Mouse (Mus musculus) neural tube, embryonic 15.5 days (tissue): ENCODE data around the gene Camkk2. TPM values are rescaled to one million over a fixed set of nuclear protein-coding genes. Genes with fewer than 3 reads are reported as not detected.

Source experiments
- ATAC-seq: fragments of 200-750 bp; cut with Nextera tagmentation; 2 replicates; pipeline ENCODE4 v1.8.0; 2017; ENCODE audit warnings: mild to moderate bottlenecking, moderate TSS enrichment, moderate library complexity; ENCODE audit not compliant: low FRiP score
- H3K27ac ChIP-seq: fragments of 300-500 bp; sonication (generic); replicated peaks from 2 replicates; pipeline ENCODE4 v1.5.1; 2015; ENCODE audit warnings: mild to moderate bottlenecking, inconsistent platforms
- H3K27me3 ChIP-seq: fragments of 300-500 bp; sonication (generic); replicated peaks from 2 replicates; pipeline ENCODE4 v1.6.1; 2015; ENCODE audit warnings: inconsistent platforms
- H3K36me3 ChIP-seq: fragments of 300-500 bp; sonication (generic); 2 replicates; pipeline ENCODE4 v1.6.1; 2015; ENCODE audit warnings: inconsistent platforms
- H3K4me1 ChIP-seq: fragments of 300-500 bp; sonication (generic); 2 replicates; pipeline ENCODE4 v1.6.1; 2015; ENCODE audit warnings: inconsistent platforms
- H3K4me2 ChIP-seq: fragments of 300-500 bp; sonication (generic); 2 replicates; pipeline ENCODE4 v1.6.1; 2015; ENCODE audit warnings: inconsistent platforms, mild to moderate bottlenecking, moderate library complexity
- H3K4me3 ChIP-seq: fragments of 300-500 bp; sonication (generic); replicated peaks from 2 replicates; pipeline ENCODE4 v1.5.1; 2015; ENCODE audit warnings: mild to moderate bottlenecking, inconsistent platforms
- H3K9ac ChIP-seq: fragments of 300-500 bp; sonication (generic); replicated peaks from 2 replicates; pipeline ENCODE4 v1.6.1; 2015; ENCODE audit warnings: mild to moderate bottlenecking, inconsistent platforms
- H3K9me3 ChIP-seq: fragments of 300-500 bp; sonication (generic); replicated peaks from 2 replicates; pipeline ENCODE4 v1.6.1; 2016; ENCODE audit warnings: inconsistent platforms
- WGBS: fragments of 180-500 bp; shearing (Covaris S2); methylation state at CpG from one replicate; pipeline ENCODE4 v1.1.7; 2015; ENCODE audit warnings: mixed read lengths; 5-methylcytosine and 5-hydroxymethylcytosine counted together
- polyA plus RNA-seq: library from polyadenylated mRNA; unstranded; fragments of >200 nt; fragmentation: Nextera tagmentation; extraction: Ambion mirVana; gene quantifications from 2 replicates; pipeline ENCODE4 v1.2.1, GENCODE M21; 2015

Gene Camkk2
- 56.7 and 69.9 TPM in 2 replicates for polyA plus RNA-seq

DNA sequence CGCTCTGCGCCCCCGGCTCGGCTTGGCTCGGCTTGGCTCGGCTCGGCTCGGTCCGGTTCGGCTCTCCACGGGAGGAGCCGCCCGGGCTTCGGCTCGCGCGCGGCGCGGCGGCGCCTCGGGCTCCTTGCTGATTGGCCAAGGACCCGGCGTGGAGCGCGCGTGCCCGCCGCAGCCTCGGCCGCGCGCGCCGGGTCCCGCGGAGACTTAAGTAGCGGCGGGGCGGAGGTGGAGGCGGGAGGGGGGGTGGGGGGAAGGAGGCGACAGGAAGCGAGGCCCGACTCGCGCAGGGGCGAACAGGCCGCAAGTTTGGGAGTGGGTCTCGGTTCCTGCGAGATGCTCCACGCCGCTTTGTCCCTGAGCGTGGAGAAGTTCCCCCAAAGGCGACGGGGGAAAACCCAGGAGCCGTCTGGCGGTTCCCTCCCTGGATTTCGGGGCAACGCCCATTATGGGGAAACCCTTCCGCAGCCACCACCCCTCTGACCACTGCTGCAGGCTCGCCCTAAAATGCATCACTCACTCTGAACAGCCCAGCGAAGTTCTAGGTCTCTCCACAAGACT, at the start of gene Camkk2:
Gene Camkk2, minus strand, starts transcription at position 133 of the 558 bp plus-strand sequence.
- peak within 1 kb of the TSS; percentile 86 for H3K4me2 ChIP-seq
- no peaks in the 10 kb centered on the region for H3K27me3 ChIP-seq
- peak; percentile 91 for ATAC-seq
- H3K36me3 ChIP-seq, result no peaks in the 10 kb centered on the region
- H3K9me3 ChIP-seq, result no peaks in the 10 kb centered on the region
- H3K27ac ChIP-seq, result peak within 1 kb of the TSS; percentile 78
- peaks cover 27% of the 10 kb centered on the region for H3K4me1 ChIP-seq
- H3K4me3 ChIP-seq, result peak within 1 kb of the TSS; percentile 56
- peak within 1 kb of the TSS; percentile 54 for H3K9ac ChIP-seq
- 0% methylated on average over 56 of the region's 63 CpGs for WGBS

DNA sequence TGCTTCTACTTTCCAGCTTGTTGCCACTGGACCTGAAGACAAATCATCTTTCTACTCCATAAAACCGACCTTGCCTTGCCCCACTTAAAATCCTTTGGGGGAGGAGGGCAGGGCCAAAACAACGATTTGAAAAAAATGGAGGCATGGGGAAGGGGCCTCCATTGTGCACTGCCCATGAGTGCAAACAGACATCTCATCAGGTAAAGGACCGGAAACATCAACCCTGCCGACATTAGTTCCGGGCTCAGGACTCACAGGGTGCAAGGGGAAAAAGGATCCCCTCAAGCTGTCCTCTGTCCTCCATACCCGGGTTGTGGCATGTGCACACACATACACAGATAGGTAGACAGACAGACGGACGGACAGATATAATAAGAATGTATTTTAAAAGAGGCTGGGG, 45.9 kb upstream of the Camkk2 start:
- H3K27me3 ChIP-seq, result no peaks in the 10 kb centered on the region
- no peaks in the 10 kb centered on the region for H3K9me3 ChIP-seq
- 82% methylated on average over 8 of the region's 8 CpGs for WGBS

GRCm38 (mm10) chr5:122824450-122824849, 45.2 kb upstream of the Camkk2 start:
- H3K9ac ChIP-seq, result no peak overlapping the region
- WGBS, result 83% methylated on average over 6 of the region's 6 CpGs
- no peaks in the 10 kb centered on the region for H3K9me3 ChIP-seq
- no peak overlapping the region for H3K4me3 ChIP-seq
- H3K4me1 ChIP-seq, result peaks cover 12% of the 10 kb centered on the region
- no peak for ATAC-seq
- no peak overlapping the region for H3K4me2 ChIP-seq
- no peaks in the 10 kb centered on the region for H3K27me3 ChIP-seq
- no peaks in the 10 kb centered on the region for H3K36me3 ChIP-seq
- H3K27ac ChIP-seq, result no peak overlapping the region

More for the DNA sequence above, 45.9 kb upstream of the Camkk2 start:
- ATAC-seq, result no peak
- Histone ChIP-seq H3K36me3 (no peaks in the 10 kb centered on the region), H3K4me2 (no peak overlapping the region), H3K4me1 (peaks cover 5% of the 10 kb centered on the region), H3K27ac (no peak overlapping the region), H3K4me3 (no peak overlapping the region), H3K9ac (no peak overlapping the region)

DNA sequence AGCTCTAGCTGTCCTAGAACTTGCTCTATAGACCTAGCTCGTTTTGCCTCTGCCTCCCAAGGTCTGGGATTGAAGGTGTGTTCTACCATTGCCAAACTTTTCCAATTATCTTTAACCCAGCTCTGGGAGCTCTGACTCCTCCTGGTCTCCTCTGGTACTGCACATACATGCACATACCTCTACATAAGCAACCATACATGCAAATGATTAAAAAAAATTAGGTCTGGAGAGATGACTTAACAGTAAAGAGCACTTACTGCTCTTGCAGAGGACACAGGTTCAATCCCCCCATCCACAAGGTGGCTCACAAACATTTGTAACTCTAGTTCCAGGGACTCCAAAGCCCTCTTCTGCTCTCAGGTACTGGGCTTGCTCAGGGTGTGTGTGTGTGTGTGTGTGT, 44.8 kb upstream of the Camkk2 start:
- H3K27me3 ChIP-seq, result no peaks in the 10 kb centered on the region
- no peak for ATAC-seq
- 67% methylated on average over 1 of the region's 1 CpGs for WGBS
- no peak overlapping the region for H3K27ac ChIP-seq
- H3K9ac ChIP-seq, result no peak overlapping the region
- no peaks in the 10 kb centered on the region for H3K36me3 ChIP-seq
- no peaks in the 10 kb centered on the region for H3K9me3 ChIP-seq
- peaks cover 16% of the 10 kb centered on the region for H3K4me1 ChIP-seq
- no peak overlapping the region for H3K4me3 ChIP-seq
- H3K4me2 ChIP-seq, result no peak overlapping the region

GRCm38 (mm10) chr5:122822441-122822840, 43.2 kb upstream of the Camkk2 start:
- peaks cover 15% of the 10 kb centered on the region for H3K36me3 ChIP-seq
- no peaks in the 10 kb centered on the region for H3K9me3 ChIP-seq
- H3K4me2 ChIP-seq, result no peak overlapping the region
- ATAC-seq, result no peak
- no peak overlapping the region for H3K4me3 ChIP-seq
- H3K27ac ChIP-seq, result no peak overlapping the region
- H3K4me1 ChIP-seq, result peaks cover 16% of the 10 kb centered on the region
- no peak overlapping the region for H3K9ac ChIP-seq
- H3K27me3 ChIP-seq, result no peaks in the 10 kb centered on the region
- 92% methylated on average over 4 of the region's 4 CpGs for WGBS

DNA sequence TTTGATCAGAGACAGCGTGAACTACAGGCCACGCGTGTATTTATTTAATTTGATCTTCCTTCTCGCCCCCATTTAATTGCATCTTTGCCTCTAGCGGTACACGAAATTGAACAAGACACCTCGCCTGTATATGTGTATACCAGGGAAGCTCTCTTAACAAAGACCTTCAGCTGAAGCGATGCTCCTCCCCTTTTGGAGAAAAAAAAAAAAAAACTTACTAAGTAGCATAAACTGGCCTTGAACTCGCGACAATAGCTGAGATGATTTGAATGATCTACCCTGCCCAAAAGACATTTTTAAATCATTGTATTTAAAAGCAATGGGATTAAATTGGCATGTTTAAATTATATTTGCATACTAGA, 42.3 kb upstream of the Camkk2 start:
- peak overlapping the region; percentile 93 for H3K4me3 ChIP-seq
- H3K4me1 ChIP-seq, result peaks cover 16% of the 10 kb centered on the region
- H3K36me3 ChIP-seq, result peaks cover 23% of the 10 kb centered on the region
- WGBS, result under 1% methylated on average over 10 of the region's 10 CpGs
- no peaks in the 10 kb centered on the region for H3K27me3 ChIP-seq
- no peaks in the 10 kb centered on the region for H3K9me3 ChIP-seq
- peak overlapping the region; percentile 59 for H3K9ac ChIP-seq
- H3K27ac ChIP-seq, result peak overlapping the region; percentile 98
- H3K4me2 ChIP-seq, result peak overlapping the region; percentile 63
- peak; percentile 66 for ATAC-seq

GRCm38 (mm10) chr5:122820777-122821523, 41.7 kb upstream of the Camkk2 start, which contains the start of gene Anapc5:
Anapc5 (minus strand) TSS chr5:122821339.
- WGBS, result under 1% methylated on average over 55 of the region's 55 CpGs
- Histone ChIP-seq H3K9me3 (no peaks in the 10 kb centered on the region), H3K36me3 (peaks cover 27% of the 10 kb centered on the region), H3K4me3 (peak within 1 kb of the TSS; percentile 93), H3K4me2 (peak within 1 kb of the TSS; percentile 63), H3K27ac (peak within 1 kb of the TSS; percentile 98), H3K27me3 (no peaks in the 10 kb centered on the region), H3K4me1 (peaks cover 16% of the 10 kb centered on the region), H3K9ac (peak within 1 kb of the TSS; percentile 89)
- ATAC-seq, result peak; percentile 100

DNA sequence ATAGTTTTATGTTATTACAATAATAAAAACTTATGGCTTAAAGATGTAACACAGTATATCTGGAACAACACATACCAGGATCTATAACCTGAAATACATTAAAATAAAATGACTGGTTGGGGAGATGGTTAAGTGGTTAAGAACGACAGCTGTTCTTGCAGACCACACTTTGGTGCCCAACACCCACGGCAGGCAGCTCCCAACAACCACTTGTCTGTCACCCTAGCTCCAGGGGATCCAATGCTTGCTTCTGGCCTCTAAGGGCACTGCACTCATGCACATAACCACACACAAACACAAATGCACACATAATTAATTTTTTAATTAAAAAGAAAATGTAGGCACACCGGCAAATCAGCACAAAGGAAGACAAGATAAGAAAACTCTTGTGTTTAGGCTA, 33.5 kb upstream of the Camkk2 start:
- no peak overlapping the region for H3K4me2 ChIP-seq
- H3K9me3 ChIP-seq, result no peaks in the 10 kb centered on the region
- peaks cover 81% of the 10 kb centered on the region for H3K36me3 ChIP-seq
- H3K4me3 ChIP-seq, result no peak overlapping the region
- no peaks in the 10 kb centered on the region for H3K27me3 ChIP-seq
- no peak for ATAC-seq
- H3K9ac ChIP-seq, result no peak overlapping the region
- H3K4me1 ChIP-seq, result no peaks in the 10 kb centered on the region
- WGBS, result 60% methylated on average over 3 of the region's 3 CpGs
- H3K27ac ChIP-seq, result no peak overlapping the region

DNA sequence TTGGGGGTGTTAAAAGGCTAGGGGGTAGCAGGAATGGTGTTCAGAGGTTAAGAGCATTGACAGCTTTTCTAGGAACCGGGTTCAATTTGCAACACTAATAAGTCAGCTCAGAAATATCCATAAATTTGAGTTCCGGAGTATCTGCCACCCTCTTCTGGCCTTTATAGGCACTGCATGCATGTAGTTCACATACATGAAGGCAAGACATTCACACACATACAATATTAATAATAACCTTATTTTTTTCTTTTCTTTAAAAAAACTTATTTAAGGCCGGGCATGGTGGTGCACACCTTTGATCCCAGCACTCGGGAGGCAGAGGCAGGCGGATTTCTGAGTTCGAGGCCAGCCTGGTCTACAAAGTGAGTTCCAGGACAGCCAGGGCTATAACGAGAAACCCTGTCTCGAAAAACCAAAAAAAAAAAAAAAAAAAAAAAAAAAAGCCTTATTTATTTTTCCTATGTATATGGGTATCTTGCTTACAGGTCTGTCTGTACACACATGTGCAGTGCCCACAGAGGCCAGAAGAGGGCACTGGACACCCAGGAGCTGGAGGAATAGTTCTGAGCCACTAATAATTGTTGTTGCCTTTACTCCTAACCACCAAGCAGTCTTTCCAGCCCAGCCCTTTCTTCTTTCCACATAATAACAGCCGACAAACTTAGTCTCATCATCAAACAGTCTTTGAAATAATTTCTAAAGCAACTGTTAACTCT, 32.3 kb upstream of the Camkk2 start:
- Histone ChIP-seq H3K4me1 (no peaks in the 10 kb centered on the region), H3K27ac (no peak overlapping the region), H3K4me3 (no peak overlapping the region), H3K27me3 (no peaks in the 10 kb centered on the region), H3K9ac (no peak overlapping the region), H3K4me2 (no peak overlapping the region), H3K9me3 (no peaks in the 10 kb centered on the region), H3K36me3 (peaks cover 81% of the 10 kb centered on the region)
- WGBS, result 94% methylated on average over 9 of the region's 9 CpGs
- no peak for ATAC-seq

DNA sequence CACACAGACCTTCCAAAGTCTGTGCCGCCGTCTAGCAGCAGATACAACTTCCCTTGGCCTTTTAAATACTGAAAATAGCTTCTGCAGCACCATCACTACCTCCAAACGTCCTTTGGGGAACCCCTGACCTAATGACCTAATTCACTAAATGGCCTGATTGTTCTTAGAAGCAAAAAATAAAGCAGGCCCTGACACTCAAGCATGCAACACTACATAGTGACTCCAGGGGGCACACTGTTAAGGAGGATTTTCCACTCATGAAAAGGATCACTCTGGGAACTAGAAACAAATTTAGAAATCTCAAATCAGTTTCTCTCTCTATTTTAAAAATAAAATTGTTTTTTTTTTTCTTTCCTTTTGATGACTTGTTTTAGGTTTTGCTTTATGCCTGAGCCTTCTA, 26.3 kb upstream of the Camkk2 start:
- H3K4me2 ChIP-seq, result no peak overlapping the region
- WGBS, result 52% methylated on average over 3 of the region's 3 CpGs
- no peak overlapping the region for H3K27ac ChIP-seq
- no peaks in the 10 kb centered on the region for H3K27me3 ChIP-seq
- H3K4me1 ChIP-seq, result no peaks in the 10 kb centered on the region
- ATAC-seq, result no peak
- H3K36me3 ChIP-seq, result peaks cover 87% of the 10 kb centered on the region
- H3K4me3 ChIP-seq, result no peak overlapping the region
- no peak overlapping the region for H3K9ac ChIP-seq
- no peaks in the 10 kb centered on the region for H3K9me3 ChIP-seq

DNA sequence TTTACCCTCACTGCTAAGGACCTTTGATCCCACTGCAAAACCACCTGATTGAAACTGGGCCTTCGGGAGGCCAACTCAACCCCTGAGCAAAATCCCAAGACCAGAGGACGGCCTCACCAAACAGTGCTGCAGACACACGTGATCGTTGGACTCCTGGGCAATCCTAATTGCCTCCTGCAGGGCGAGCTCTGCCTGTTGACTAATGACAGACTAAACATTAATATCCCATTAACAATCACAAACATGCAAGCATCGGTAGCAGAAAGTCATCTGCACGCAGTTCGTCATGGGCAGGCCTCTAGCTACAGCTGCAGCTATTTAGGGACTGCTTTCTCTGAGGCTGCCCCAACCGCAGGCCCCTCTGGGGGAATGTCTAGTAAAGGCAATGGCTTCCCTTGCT, 23.5 kb upstream of the Camkk2 start:
- ATAC-seq, result no peak
- Histone ChIP-seq H3K4me2 (no peak overlapping the region), H3K36me3 (peaks cover 93% of the 10 kb centered on the region), H3K27ac (no peak overlapping the region), H3K4me1 (peaks cover 26% of the 10 kb centered on the region), H3K9ac (no peak overlapping the region), H3K27me3 (no peaks in the 10 kb centered on the region), H3K9me3 (no peaks in the 10 kb centered on the region), H3K4me3 (no peak overlapping the region)
- 63% methylated on average over 9 of the region's 9 CpGs for WGBS

DNA sequence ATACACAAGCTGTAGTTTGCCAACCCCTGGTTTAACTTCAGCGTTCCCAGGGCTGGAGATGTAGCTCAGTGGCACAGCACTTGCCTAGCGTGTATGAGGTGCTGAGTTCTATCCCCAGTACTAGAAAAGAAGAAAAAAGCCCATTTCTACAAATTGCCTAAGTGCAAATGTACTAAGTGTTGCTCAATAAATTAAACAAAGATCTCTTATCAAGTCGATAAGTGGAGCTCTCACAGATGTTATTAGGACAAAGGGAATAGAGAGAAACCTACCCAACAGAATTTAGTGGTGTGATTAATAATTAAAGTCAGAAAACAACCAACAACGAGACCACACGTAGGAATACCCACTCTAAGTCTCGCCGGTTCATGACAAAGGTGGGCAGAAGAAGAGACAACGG, 22.5 kb upstream of the Camkk2 start:
- H3K36me3 ChIP-seq, result peaks cover 90% of the 10 kb centered on the region
- WGBS, result 88% methylated on average over 8 of the region's 8 CpGs
- H3K4me3 ChIP-seq, result no peak overlapping the region
- no peak overlapping the region for H3K4me2 ChIP-seq
- no peak overlapping the region for H3K9ac ChIP-seq
- H3K4me1 ChIP-seq, result peaks cover 26% of the 10 kb centered on the region
- no peak for ATAC-seq
- H3K27me3 ChIP-seq, result no peaks in the 10 kb centered on the region
- no peaks in the 10 kb centered on the region for H3K9me3 ChIP-seq
- no peak overlapping the region for H3K27ac ChIP-seq
